Comparison of ENCODE assay signal across 19 mouse cellular contexts in genomic region chr14:99743625-99744297, GRCm38 (mm10).
DNase-seq lines count a peak whose midpoint lies in the region; ATAC-seq and TF ChIP-seq lines count a peak whose summit lies in the region.
"Had no signal": no experiment of that assay in that cellular context is flagged by ENCODE, and none has a peak within 500 bp of the region (broad histone marks: within the 10 kb centered on the region; RNA-seq: fewer than 3 reads in every experiment).

No protein-coding gene starts in this region.

- no peak for TF ChIP-seq CTCF in lung, postnatal 0 days (IDR thresholded peaks at IDR 0.05)

- H3K4me3 ChIP-seq in kidney, embryonic 16.5 days (ENCODE audit: low read length): no peak overlapping the region
- no peak overlapping the region for H3K4me3 ChIP-seq in lung, postnatal 0 days (ENCODE audit: low read depth, low read length)
- H3K4me3 ChIP-seq: forebrain, embryonic 10.5 days; left cerebral cortex, adult 2 months; midbrain, embryonic 10.5 days had no signal

- no peaks in the 10 kb centered on the region for H3K4me1 ChIP-seq in kidney, embryonic 16.5 days (ENCODE audit: insufficient read depth, low read length)
- no peaks in the 10 kb centered on the region for H3K4me1 ChIP-seq in lung, postnatal 0 days (ENCODE audit: insufficient read depth, low read depth, low read length)
- H3K4me1 ChIP-seq: forebrain, embryonic 10.5 days had no signal

- H3K27ac ChIP-seq in kidney, embryonic 16.5 days (ENCODE audit: low read length): no peak overlapping the region
- no peak overlapping the region for H3K27ac ChIP-seq in lung, postnatal 0 days (ENCODE audit: low read length)
- H3K27ac ChIP-seq: forebrain, embryonic 10.5 days; left cerebral cortex, adult 2 months; midbrain, embryonic 10.5 days had no signal

- no peak overlapping the region for H3K4me2 ChIP-seq in kidney, embryonic 16.5 days (replicated peaks; ENCODE audit: low read depth, low read length)
- no peak overlapping the region for H3K4me2 ChIP-seq in lung, postnatal 0 days (replicated peaks; ENCODE audit: low read depth, low read length)
- H3K4me2 ChIP-seq: lung, embryonic 14.5 days had no signal

- TF ChIP-seq EP300 in lung, postnatal 0 days (IDR thresholded peaks at IDR 0.05): peak; percentile 42; the same call in 1 of the 2 replicates

- WGBS in kidney, embryonic 16.5 days: 78% methylated on average over 17 of the region's 17 CpGs
- WGBS in lung, postnatal 0 days: 64% methylated on average over 17 of the region's 17 CpGs

- peak; percentile 46; the same call in 1 of the 2 replicates for ATAC-seq in kidney, embryonic 16.5 days (ENCODE audit: low FRiP score, low TSS enrichment)
- peak; percentile 83 for ATAC-seq in lung, postnatal 0 days
- ATAC-seq: activated CD4-positive, CD25-positive, alpha-beta regulatory T cell, adult 4 months had no signal

- no peaks in the 10 kb centered on the region for H3K36me3 ChIP-seq in kidney, embryonic 16.5 days (ENCODE audit: insufficient read depth, low read length)
- H3K36me3 ChIP-seq in lung, postnatal 0 days (ENCODE audit: insufficient read depth, low read length): no peaks in the 10 kb centered on the region
- H3K36me3 ChIP-seq: forebrain, embryonic 10.5 days; midbrain, embryonic 10.5 days had no signal

- no peak overlapping the region for H3K9ac ChIP-seq in kidney, embryonic 16.5 days (replicated peaks; ENCODE audit: low read length)
- H3K9ac ChIP-seq in lung, postnatal 0 days (replicated peaks; ENCODE audit: low read depth): no peak overlapping the region
- H3K9ac ChIP-seq: lung, embryonic 14.5 days had no signal

- DNase-seq in cerebellum, postnatal 10 days: peak; percentile 1 to 7
- DNase-seq in cerebellum, adult 11-12 months: no peak
- no peak for DNase-seq in kidney, adult 18-20 months
- DNase-seq in lung, postnatal 0 days (ENCODE audit: low spot score): peak; percentile 53
- DNase-seq in lung, postnatal 14 days: no peak
- DNase-seq in right cerebral cortex, postnatal 14 days: peak; percentile 6
- no peak for DNase-seq in urinary bladder, postnatal 10 days (ENCODE audit: low spot score)
- DNase-seq: adrenal gland, postnatal 36 days; heart, adult 11 months; heart, postnatal 4 days; kidney, adult 9 months; liver; lung, embryonic 14.5 days; thymus, adult 2 months had no signal

- H3K27me3 ChIP-seq in kidney, embryonic 16.5 days (ENCODE audit: insufficient read depth, low read length): no peaks in the 10 kb centered on the region
- no peaks in the 10 kb centered on the region for H3K27me3 ChIP-seq in lung, postnatal 0 days (replicated peaks; ENCODE audit: insufficient read depth, low read length)

- no peaks in the 10 kb centered on the region for H3K9me3 ChIP-seq in kidney, embryonic 16.5 days (ENCODE audit: low read length)
- H3K9me3 ChIP-seq in lung, postnatal 0 days (ENCODE audit: low read length): no peaks in the 10 kb centered on the region
- H3K9me3 ChIP-seq: forebrain, embryonic 10.5 days; midbrain, embryonic 10.5 days had no signal

Comparison
In these comparisons a context has a peak if more than half of its experiments do, and no peak if none do; other contexts are left out.
1. DNase-seq: peak in cerebellum, postnatal 10 days (2 of 2), lung, postnatal 0 days (single experiment) and right cerebral cortex, postnatal 14 days (single experiment); none in cerebellum, adult 11-12 months (single experiment), kidney, adult 18-20 months (single experiment), lung, postnatal 14 days (single experiment) and urinary bladder, postnatal 10 days (single experiment).